Mouse (Mus musculus): ENCODE data around the gene Crygd.
"Not testable (repeated sequence)": the region's sequence is repeated elsewhere in the genome, so short reads cannot be mapped to it uniquely, and the experiment has no call there.

Gene Crygd

DNA sequence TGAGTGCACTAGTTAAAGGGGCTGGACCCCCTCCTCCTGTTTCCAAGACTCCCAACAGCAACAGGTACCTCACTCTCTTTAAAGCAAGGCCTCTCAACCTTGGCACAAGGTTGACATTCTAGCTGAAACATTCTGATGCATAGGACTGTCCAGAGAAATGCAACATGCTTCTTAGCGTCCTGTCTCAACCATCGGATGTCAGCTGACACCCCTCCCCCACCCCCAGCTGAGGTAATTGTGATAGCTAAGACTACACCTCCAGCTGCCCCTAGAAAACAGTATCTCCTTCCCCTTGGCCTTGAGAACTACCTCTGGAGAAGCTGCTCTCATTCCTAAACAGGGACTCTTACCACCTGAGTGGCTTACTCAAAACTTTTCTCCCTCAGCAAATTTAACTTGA is 11.1 kb downstream of the Crygd start:
- peaks cover 12% of the 10 kb centered on the region for H3K27me3 ChIP-seq (ENCODE audit: insufficient read depth, low read length)
- H3K4me3 ChIP-seq (replicated peaks; ENCODE audit: low read length): no peak overlapping the region; the same call in 1 of the 2 replicates
- H3K36me3 ChIP-seq (ENCODE audit: insufficient read depth, low read length): no peaks in the 10 kb centered on the region
- TF ChIP-seq POU5F1 (IDR thresholded peaks at IDR 0.05; ENCODE audit: borderline replicate concordance, low read length) (no peak), CTCF (conservative IDR thresholded peaks at IDR 0.05; ENCODE audit: low read length) (no peak), NANOG (IDR thresholded peaks at IDR 0.05; ENCODE audit: borderline replicate concordance, low read length) (no peak)
- peaks cover 29% of the 10 kb centered on the region for H3K4me1 ChIP-seq (replicated peaks; ENCODE audit: low read depth, low read length)
- H3K9me3 ChIP-seq (ENCODE audit: low read length): no peaks in the 10 kb centered on the region

- TF ChIP-seq CTCF (conservative IDR thresholded peaks at IDR 0.05; ENCODE audit: low read length): no peak
- no peak for TF ChIP-seq NANOG (IDR thresholded peaks at IDR 0.05; ENCODE audit: borderline replicate concordance, low read length)
- TF ChIP-seq POU5F1 (IDR thresholded peaks at IDR 0.05; ENCODE audit: borderline replicate concordance, low read length): no peak
- peaks cover 29% of the 10 kb centered on the region for H3K4me1 ChIP-seq (replicated peaks; ENCODE audit: low read depth, low read length)
- peak overlapping the region; percentile 39 for H3K4me3 ChIP-seq (replicated peaks; ENCODE audit: low read length)
- H3K36me3 ChIP-seq (ENCODE audit: insufficient read depth, low read length): no peaks in the 10 kb centered on the region
- H3K9me3 ChIP-seq (ENCODE audit: low read length): no peaks in the 10 kb centered on the region
- H3K27me3 ChIP-seq (ENCODE audit: insufficient read depth, low read length): peaks cover 12% of the 10 kb centered on the region
Measured at GRCm38 (mm10) chr1:65051696-65052095, 11.6 kb downstream of the Crygd start.

DNA sequence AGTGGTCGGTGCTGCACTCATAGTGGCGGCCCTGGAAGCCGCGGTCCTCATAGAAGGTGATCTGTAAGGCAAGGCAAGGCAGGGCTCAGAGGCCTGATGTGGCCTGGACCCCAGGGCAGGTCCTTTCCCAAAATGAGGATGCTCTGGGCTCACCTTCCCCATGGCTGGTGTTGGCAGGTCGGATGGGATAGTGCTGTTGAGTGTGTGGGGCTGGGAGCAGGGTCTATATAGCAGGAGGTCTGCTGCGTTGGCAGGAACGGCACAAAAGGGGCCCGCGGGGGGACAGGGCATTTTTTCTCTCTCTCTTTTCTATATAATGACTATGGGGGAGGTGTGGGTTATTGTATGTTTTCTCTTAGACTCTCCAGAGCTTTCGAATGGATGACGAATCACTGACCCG is 12.3 kb downstream of the Crygd start, which contains the start of gene Cryge:
TSS of gene Cryge (minus strand) at position 198 of the 400 bp plus-strand sequence.
- H3K36me3 ChIP-seq (ENCODE audit: insufficient read depth, low read length); H3K9me3 ChIP-seq (ENCODE audit: low read length): not testable (repeated sequence)
- H3K27me3 ChIP-seq (ENCODE audit: insufficient read depth, low read length): peaks cover 12% of the 10 kb centered on the region
- H3K4me3 ChIP-seq (replicated peaks; ENCODE audit: low read length): peak within 1 kb of the TSS; percentile 39
- peaks cover 29% of the 10 kb centered on the region for H3K4me1 ChIP-seq (replicated peaks; ENCODE audit: low read depth, low read length)

- Histone ChIP-seq H3K4me3 (replicated peaks; ENCODE audit: low read length) (no peak overlapping the region), H3K4me1 (replicated peaks; ENCODE audit: low read depth, low read length) (peaks cover 29% of the 10 kb centered on the region), H3K36me3 (ENCODE audit: insufficient read depth, low read length) (no peaks in the 10 kb centered on the region), H3K27me3 (ENCODE audit: insufficient read depth, low read length) (peaks cover 12% of the 10 kb centered on the region), H3K9me3 (ENCODE audit: low read length) (no peaks in the 10 kb centered on the region)
- TF ChIP-seq POU5F1 (IDR thresholded peaks at IDR 0.05; ENCODE audit: borderline replicate concordance, low read length) (no peak), NANOG (IDR thresholded peaks at IDR 0.05; ENCODE audit: borderline replicate concordance, low read length) (no peak), CTCF (conservative IDR thresholded peaks at IDR 0.05; ENCODE audit: low read length) (no peak)
Measured at GRCm38 (mm10) chr1:65048781-65049180, 14.5 kb downstream of the Crygd start.

DNA sequence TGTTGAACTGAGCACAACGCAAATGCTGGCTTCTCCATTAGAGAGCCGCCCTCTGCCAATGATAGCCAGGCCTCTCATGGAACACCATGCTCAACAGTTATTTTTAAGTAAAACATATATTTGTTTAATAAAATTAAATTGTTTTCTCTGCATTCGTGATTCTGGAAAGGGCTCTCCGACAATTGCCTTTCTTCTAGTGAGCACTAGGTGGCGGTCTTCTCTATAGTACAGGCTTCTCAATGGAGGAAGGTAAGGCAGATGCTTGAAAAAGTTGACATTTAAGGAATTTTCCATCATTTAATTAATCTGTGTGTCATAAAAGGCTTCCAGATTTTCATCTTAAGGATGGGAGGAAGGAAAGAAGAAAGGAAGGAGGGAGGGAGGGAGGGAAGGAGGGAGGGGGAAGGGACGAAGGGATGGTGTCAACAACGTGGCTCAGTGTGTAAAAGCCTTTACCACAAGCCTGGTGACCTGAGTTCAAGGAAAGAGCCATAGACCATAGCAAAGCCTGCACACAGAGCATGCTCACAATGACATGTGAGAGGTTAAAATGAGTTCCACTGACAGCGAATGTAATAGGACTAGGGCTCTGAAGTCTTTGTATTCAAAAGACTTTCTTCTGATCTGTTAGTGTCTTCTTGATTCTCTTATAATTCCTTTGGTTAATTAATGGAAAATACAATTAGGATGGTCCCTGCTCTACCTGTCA is 16.7 kb downstream of the Crygd start:
- no peak overlapping the region for H3K4me3 ChIP-seq (replicated peaks; ENCODE audit: low read length)
- peaks cover 15% of the 10 kb centered on the region for H3K4me1 ChIP-seq (replicated peaks; ENCODE audit: low read depth, low read length)
- H3K27me3 ChIP-seq (ENCODE audit: insufficient read depth, low read length): peaks cover 12% of the 10 kb centered on the region
- H3K9me3 ChIP-seq (ENCODE audit: low read length): no peaks in the 10 kb centered on the region
- TF ChIP-seq NANOG (IDR thresholded peaks at IDR 0.05; ENCODE audit: borderline replicate concordance, low read length) (no peak), CTCF (conservative IDR thresholded peaks at IDR 0.05; ENCODE audit: low read length) (peak; percentile 90), POU5F1 (IDR thresholded peaks at IDR 0.05; ENCODE audit: borderline replicate concordance, low read length) (no peak)
- H3K36me3 ChIP-seq (ENCODE audit: insufficient read depth, low read length): no peaks in the 10 kb centered on the region

- Histone ChIP-seq H3K4me3 (replicated peaks; ENCODE audit: low read length) (no peak overlapping the region), H3K4me1 (replicated peaks; ENCODE audit: low read depth, low read length) (peaks cover 28% of the 10 kb centered on the region), H3K9me3 (ENCODE audit: low read length) (no peaks in the 10 kb centered on the region; the same call in 1 of the 2 replicates), H3K27me3 (ENCODE audit: insufficient read depth, low read length) (no peaks in the 10 kb centered on the region; the same call in 1 of the 2 replicates), H3K36me3 (ENCODE audit: insufficient read depth, low read length) (no peaks in the 10 kb centered on the region)
- TF ChIP-seq NANOG (IDR thresholded peaks at IDR 0.05; ENCODE audit: borderline replicate concordance, low read length) (no peak), POU5F1 (IDR thresholded peaks at IDR 0.05; ENCODE audit: borderline replicate concordance, low read length) (no peak), CTCF (conservative IDR thresholded peaks at IDR 0.05; ENCODE audit: low read length) (no peak)
Measured at GRCm38 (mm10) chr1:65043433-65043832, 19.8 kb downstream of the Crygd start.

DNA sequence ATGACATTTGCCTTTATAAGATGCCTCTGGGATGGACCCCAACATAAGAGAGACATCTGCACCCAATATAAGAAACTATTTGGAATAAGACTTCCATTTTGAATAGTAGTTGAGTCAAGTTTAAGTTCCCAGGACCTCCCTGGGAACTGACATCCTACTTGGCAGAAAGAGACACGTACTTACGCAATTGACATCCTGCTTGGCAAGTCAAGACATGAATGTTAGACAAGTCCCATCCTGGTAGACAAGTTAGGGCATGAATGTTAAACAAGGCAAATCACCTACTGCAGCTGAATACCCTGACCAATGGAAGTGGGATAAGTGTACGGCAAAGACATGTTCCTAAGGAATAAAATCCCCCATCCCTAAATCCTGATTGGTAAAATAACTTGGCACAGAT is 21.4 kb downstream of the Crygd start:
- no peaks in the 10 kb centered on the region for H3K36me3 ChIP-seq (ENCODE audit: insufficient read depth, low read length)
- peaks cover 5% of the 10 kb centered on the region; the same call in 1 of the 2 replicates for H3K9me3 ChIP-seq (ENCODE audit: low read length)
- H3K27me3 ChIP-seq (ENCODE audit: insufficient read depth, low read length): no peaks in the 10 kb centered on the region
- no peak for TF ChIP-seq CTCF (conservative IDR thresholded peaks at IDR 0.05; ENCODE audit: low read length)
- no peak for TF ChIP-seq NANOG (IDR thresholded peaks at IDR 0.05; ENCODE audit: borderline replicate concordance, low read length)
- no peak for TF ChIP-seq POU5F1 (IDR thresholded peaks at IDR 0.05; ENCODE audit: borderline replicate concordance, low read length)
- H3K4me1 ChIP-seq (replicated peaks; ENCODE audit: low read depth, low read length): peaks cover 40% of the 10 kb centered on the region
- no peak overlapping the region for H3K4me3 ChIP-seq (replicated peaks; ENCODE audit: low read length)

- H3K36me3 ChIP-seq (ENCODE audit: insufficient read depth, low read length): no peaks in the 10 kb centered on the region
- TF ChIP-seq POU5F1 (IDR thresholded peaks at IDR 0.05; ENCODE audit: borderline replicate concordance, low read length) (peak; percentile 85), CTCF (conservative IDR thresholded peaks at IDR 0.05; ENCODE audit: low read length) (no peak), NANOG (IDR thresholded peaks at IDR 0.05; ENCODE audit: borderline replicate concordance, low read length) (peak; percentile 59; the same call in 1 of the 2 replicates)
- H3K4me1 ChIP-seq (replicated peaks; ENCODE audit: low read depth, low read length): peaks cover 40% of the 10 kb centered on the region
- no peak overlapping the region for H3K4me3 ChIP-seq (replicated peaks; ENCODE audit: low read length)
- peaks cover 5% of the 10 kb centered on the region; the same call in 1 of the 2 replicates for H3K9me3 ChIP-seq (ENCODE audit: low read length)
- no peaks in the 10 kb centered on the region for H3K27me3 ChIP-seq (ENCODE audit: insufficient read depth, low read length)
Measured at GRCm38 (mm10) chr1:65040806-65041205, 22.4 kb downstream of the Crygd start.

DNA sequence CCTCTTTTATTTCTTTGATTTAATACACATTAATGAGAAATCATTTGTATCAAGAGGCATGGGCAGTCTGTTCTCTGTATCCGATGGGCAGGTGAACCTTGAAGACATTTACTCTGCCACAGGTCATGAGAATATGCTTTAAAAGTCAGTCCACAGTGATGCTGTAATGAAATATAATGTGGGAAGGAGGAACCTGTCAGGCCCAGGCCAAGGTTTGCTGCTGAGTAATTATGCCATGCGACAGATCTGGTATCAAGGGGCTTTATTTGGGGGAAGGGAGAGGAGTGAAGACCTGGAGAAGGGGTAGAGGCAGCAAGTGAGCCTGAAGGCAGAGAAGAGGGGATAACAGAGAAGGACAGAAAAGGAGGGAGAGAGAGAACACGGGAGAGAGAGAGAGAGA is 23.6 kb downstream of the Crygd start:
- TF ChIP-seq NANOG (IDR thresholded peaks at IDR 0.05; ENCODE audit: borderline replicate concordance, low read length): no peak
- no peak for TF ChIP-seq POU5F1 (IDR thresholded peaks at IDR 0.05; ENCODE audit: borderline replicate concordance, low read length)
- TF ChIP-seq CTCF (conservative IDR thresholded peaks at IDR 0.05; ENCODE audit: low read length): no peak
- H3K36me3 ChIP-seq (ENCODE audit: insufficient read depth, low read length): no peaks in the 10 kb centered on the region
- peaks cover 40% of the 10 kb centered on the region for H3K4me1 ChIP-seq (replicated peaks; ENCODE audit: low read depth, low read length)
- no peaks in the 10 kb centered on the region for H3K27me3 ChIP-seq (ENCODE audit: insufficient read depth, low read length)
- H3K4me3 ChIP-seq (replicated peaks; ENCODE audit: low read length): no peak overlapping the region
- peaks cover 5% of the 10 kb centered on the region; the same call in 1 of the 2 replicates for H3K9me3 ChIP-seq (ENCODE audit: low read length)
